Mouse (Mus musculus) gonadal fat pad, adult 2 months (tissue): ENCODE results near the gene Myo1g. TPM values are rescaled to one million over a fixed set of nuclear protein-coding genes. Genes with fewer than 3 reads are reported as not detected.

Source experiments
- DNase-seq: peaks from one replicate; pipeline ENCODE4 v3.0.0-alpha.2; 2012; ENCODE audit warnings: low read depth
- polyA plus RNA-seq: library from polyadenylated mRNA; depleted of rRNA; stranded (reverse); fragments of >200 nt; gene quantifications from 2 replicates; pipeline ENCODE4 v1.2.3, GENCODE M21; 2012; rRNA removed

Gene Myo1g
- 9.0 and 12.1 TPM in 2 replicates for polyA plus RNA-seq

GRCm38 (mm10) chr11:6520507-6521173, at the start of gene Myo1g:
Gene Myo1g (minus strand): TSS chr11:6520965.
- no peak for DNase-seq

GRCm38 (mm10) chr11:6569410-6569777, 48.6 kb upstream of the Myo1g start:
- DNase-seq, result no peak

GRCm38 (mm10) chr11:6568584-6569409, 48.0 kb upstream of the Myo1g start:
- no peak for DNase-seq

- no peak for DNase-seq
These were observed 47.2 kb upstream of the Myo1g start for GRCm38 (mm10) chr11:6567951-6568350.

- DNase-seq, result no peak
These were observed 45.7 kb upstream of the Myo1g start for GRCm38 (mm10) chr11:6566496-6566895.

- DNase-seq, result no peak
These were observed 42.4 kb upstream of the Myo1g start for GRCm38 (mm10) chr11:6563201-6563600.

GRCm38 (mm10) chr11:6562359-6562758, 41.6 kb upstream of the Myo1g start:
- no peak for DNase-seq

- DNase-seq, result no peak
These were observed 40.7 kb upstream of the Myo1g start for GRCm38 (mm10) chr11:6561474-6561873.

GRCm38 (mm10) chr11:6560655-6561360, 40.0 kb upstream of the Myo1g start:
- no peak for DNase-seq

- no peak for DNase-seq
These were observed 39.2 kb upstream of the Myo1g start for GRCm38 (mm10) chr11:6559996-6560395.

GRCm38 (mm10) chr11:6558234-6558633, 37.5 kb upstream of the Myo1g start:
- no peak for DNase-seq

- DNase-seq, result no peak
These were observed 29.4 kb upstream of the Myo1g start for GRCm38 (mm10) chr11:6550201-6550600.

- no peak for DNase-seq
These were observed 29.0 kb upstream of the Myo1g start for GRCm38 (mm10) chr11:6549770-6550169.

- DNase-seq, result no peak
These were observed 27.0 kb upstream of the Myo1g start for GRCm38 (mm10) chr11:6547696-6548325.

GRCm38 (mm10) chr11:6547037-6547680, 26.4 kb upstream of the Myo1g start:
- DNase-seq, result no peak

- peak; percentile 76 for DNase-seq
These were observed 25.6 kb upstream of the Myo1g start, which contains the start of gene Ccm2 for GRCm38 (mm10) chr11:6546205-6547013. Gene Ccm2 (plus strand): TSS chr11:6546887.

- no peak for DNase-seq
These were observed 25.1 kb upstream of the Myo1g start for GRCm38 (mm10) chr11:6545857-6546192.

GRCm38 (mm10) chr11:6545186-6545856, 24.6 kb upstream of the Myo1g start:
- no peak for DNase-seq

GRCm38 (mm10) chr11:6544683-6545082, 23.9 kb upstream of the Myo1g start:
- DNase-seq, result no peak

GRCm38 (mm10) chr11:6530746-6531145, 10.0 kb upstream of the Myo1g start:
- DNase-seq, result no peak
